Mouse (Mus musculus) olfactory bulb, adult 2 months (tissue): ENCODE data around the gene Vrk1. TPM values are rescaled to one million over a fixed set of nuclear protein-coding genes. Genes with fewer than 3 reads are reported as not detected.
A peak's percentile ranks its signal among the peaks of the same experiment; 100 is the strongest.

ENCODE experiments used
- H3K27ac ChIP-seq: fragments of 200-500 bp; 2 replicates; pipeline ENCODE4 v1.5.1; 2012; ENCODE audit warnings: low read depth, low read length; ENCODE audit not compliant: insufficient read depth
- H3K4me1 ChIP-seq: fragments of 200-500 bp; 2 replicates; pipeline ENCODE4 v1.6.1; 2012; ENCODE audit warnings: low read length; ENCODE audit not compliant: control insufficient read depth, insufficient read depth
- H3K4me3 ChIP-seq: fragments of 200-500 bp; 2 replicates; pipeline ENCODE4 v1.5.1; 2012; ENCODE audit warnings: mild to moderate bottlenecking, low read depth, low read length, moderate library complexity; ENCODE audit not compliant: insufficient read depth
- CTCF ChIP-seq: fragments of 200-500 bp; IDR thresholded peaks from 2 replicates; pipeline ENCODE4 v1.5.1; 2012; ENCODE audit warnings: low read depth, mild to moderate bottlenecking, low read length, moderate library complexity; ENCODE audit not compliant: insufficient read depth
- POLR2A ChIP-seq: fragments of 200-500 bp; IDR thresholded peaks from 2 replicates; pipeline ENCODE4 v1.6.1; 2012; ENCODE audit warnings: mild to moderate bottlenecking, low read depth, low read length, moderate library complexity; ENCODE audit not compliant: insufficient read depth
- WGBS: fragments of 180-500 bp; shearing (Covaris S2); methylation state at CpG from one replicate; pipeline ENCODE4 v1.1.7; 2018; 5-methylcytosine and 5-hydroxymethylcytosine counted together
- polyA plus RNA-seq: library from polyadenylated mRNA; stranded (reverse); fragments of >200 nt; gene quantifications from 2 replicates; pipeline ENCODE4 v1.2.4, GENCODE M21; 2012; ENCODE audit warnings: low replicate concordance; ENCODE audit not compliant: missing spikeins, insufficient read depth, insufficient read length

Vrk1 gene
- polyA plus RNA-seq, 1 experiment: not detected

GRCm38 (mm10) chr12:106016265-106017012 is 6.4 kb downstream of the Vrk1 start:
- Histone ChIP-seq H3K4me3 (no peak overlapping the region), H3K27ac (no peak overlapping the region), H3K4me1 (no peaks in the 10 kb centered on the region)
- TF ChIP-seq POLR2A (no peak), CTCF (no peak)
- WGBS: 73% methylated on average over 12 of the region's 12 CpGs

DNA sequence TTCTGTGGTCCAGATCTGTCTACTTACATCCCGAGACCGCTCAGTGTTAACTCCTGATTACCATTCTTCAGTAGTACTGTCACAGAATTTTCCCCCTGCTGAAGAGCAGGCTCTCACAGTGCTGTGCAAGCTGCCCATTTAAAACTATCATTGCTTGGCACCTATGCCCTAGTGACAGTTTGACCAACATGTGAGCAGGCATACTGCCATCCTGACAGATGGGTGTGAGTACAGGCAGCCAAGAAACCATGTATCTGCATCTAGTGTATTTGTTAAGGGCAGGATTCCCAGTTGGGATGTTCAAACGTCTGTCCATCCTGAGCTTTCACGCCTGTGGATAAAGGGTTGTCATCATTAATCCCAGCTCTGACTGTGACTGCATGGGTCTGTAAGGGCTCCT is 10.0 kb downstream of the Vrk1 start:
- no peaks in the 10 kb centered on the region for H3K4me1 ChIP-seq
- WGBS: 70% methylated on average over 4 of the region's 4 CpGs
- no peak overlapping the region for H3K27ac ChIP-seq
- H3K4me3 ChIP-seq: no peak overlapping the region
- no peak for TF ChIP-seq CTCF
- TF ChIP-seq POLR2A: no peak

GRCm38 (mm10) chr12:106023652-106024051 is 13.6 kb downstream of the Vrk1 start:
- Histone ChIP-seq H3K4me3 (no peak overlapping the region), H3K27ac (no peak overlapping the region), H3K4me1 (peaks cover 3% of the 10 kb centered on the region; the same call in 1 of the 2 replicates)
- no peak for TF ChIP-seq CTCF
- TF ChIP-seq POLR2A: no peak
- WGBS: 93% methylated on average over 9 of the region's 9 CpGs

DNA sequence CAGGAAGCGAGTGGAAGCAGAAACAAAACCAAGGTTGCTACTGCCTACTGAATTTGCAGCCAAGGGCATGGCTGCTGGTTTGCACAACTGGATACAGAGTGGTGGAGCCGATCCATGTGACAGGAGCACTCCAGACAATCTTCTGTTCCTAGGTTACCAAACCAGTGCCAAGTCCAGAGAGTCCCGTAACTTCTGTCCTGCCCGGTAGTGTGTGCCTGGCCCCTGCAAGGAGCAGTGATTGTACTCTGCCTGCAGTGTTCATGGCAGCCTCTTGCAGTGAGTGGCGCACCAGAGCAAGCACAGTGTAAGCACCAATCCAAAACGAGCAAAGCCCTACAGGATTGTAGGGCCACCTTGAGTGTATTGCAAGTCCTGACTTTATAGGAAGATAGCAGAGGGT is 15.4 kb downstream of the Vrk1 start:
- 76% methylated on average over 6 of the region's 6 CpGs for WGBS

DNA sequence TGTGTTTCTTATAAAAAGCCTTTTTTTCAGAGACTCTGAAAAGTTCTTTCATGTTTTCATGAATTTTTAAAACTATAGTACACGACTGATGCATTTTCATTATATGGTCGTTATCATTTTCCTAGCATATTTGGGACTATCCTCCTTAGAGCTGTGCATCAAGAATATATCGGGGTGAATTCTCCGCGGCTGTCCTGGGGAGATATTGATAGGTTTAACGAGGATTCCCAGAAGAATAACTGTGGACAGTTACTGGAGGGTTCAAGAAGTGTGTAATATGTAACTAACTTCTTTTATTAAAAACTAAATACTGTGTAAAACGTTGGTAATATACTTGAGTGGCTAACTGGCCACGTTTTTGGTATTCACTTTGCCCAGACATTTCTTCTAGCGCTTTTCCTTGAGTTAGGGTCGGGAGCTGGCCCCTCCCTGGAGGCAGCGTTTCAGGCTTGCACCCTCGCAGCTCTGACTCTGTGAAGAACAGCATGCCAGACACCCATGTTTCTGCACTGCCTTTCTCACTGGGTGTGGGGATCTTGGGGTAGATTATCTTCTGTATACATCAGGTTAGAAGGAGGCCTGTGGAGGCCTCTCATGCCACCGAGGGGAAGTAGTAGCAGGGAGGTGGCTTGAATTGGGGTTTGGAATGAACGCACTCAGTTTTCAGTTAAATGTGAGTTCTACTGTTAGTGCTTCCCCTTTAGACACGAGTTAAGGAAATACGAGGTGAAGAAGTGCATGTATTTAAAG is 16.5 kb downstream of the Vrk1 start:
- no peak overlapping the region for H3K27ac ChIP-seq
- no peak overlapping the region for H3K4me3 ChIP-seq
- no peak for TF ChIP-seq POLR2A
- TF ChIP-seq CTCF: no peak

More for the DNA sequence above, 15.4 kb downstream of the Vrk1 start:
- TF ChIP-seq POLR2A (no peak), CTCF (no peak)
- Histone ChIP-seq H3K4me3 (no peak overlapping the region), H3K4me1 (peaks cover 13% of the 10 kb centered on the region), H3K27ac (no peak overlapping the region)

DNA sequence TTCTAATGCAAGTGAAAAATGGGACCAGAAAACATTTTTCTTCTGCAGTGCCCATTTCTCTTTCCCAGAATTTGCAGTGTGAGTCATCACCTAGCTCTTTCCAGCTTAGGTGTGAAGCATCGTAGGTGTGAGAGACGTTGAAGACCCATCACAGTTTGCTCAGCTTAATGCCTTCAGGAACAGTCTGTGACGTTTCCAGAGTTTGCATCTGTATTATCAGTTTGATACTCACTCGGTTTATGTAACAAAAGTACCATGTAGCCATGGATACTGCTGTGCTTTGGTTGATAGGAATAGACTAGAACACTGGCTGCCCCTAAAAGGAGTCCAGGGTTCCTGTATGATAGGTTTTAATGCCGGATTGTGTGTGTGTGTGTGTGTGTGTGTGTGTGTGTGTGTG is 17.3 kb downstream of the Vrk1 start:
- Histone ChIP-seq H3K4me1 (peaks cover 16% of the 10 kb centered on the region), H3K4me3 (no peak overlapping the region), H3K27ac (no peak overlapping the region)
- WGBS: 72% methylated on average over 5 of the region's 5 CpGs
- TF ChIP-seq POLR2A (no peak), CTCF (no peak)

More for the DNA sequence above, 16.5 kb downstream of the Vrk1 start:
- WGBS: 84% methylated on average over 16 of the region's 16 CpGs
- H3K4me1 ChIP-seq: peaks cover 13% of the 10 kb centered on the region

GRCm38 (mm10) chr12:106029582-106029981 is 19.6 kb downstream of the Vrk1 start:
- peaks cover 18% of the 10 kb centered on the region for H3K4me1 ChIP-seq
- no peak for TF ChIP-seq POLR2A
- no peak for TF ChIP-seq CTCF
- H3K27ac ChIP-seq: peak overlapping the region; percentile 87
- no peak overlapping the region for H3K4me3 ChIP-seq
- 58% methylated on average over 2 of the region's 2 CpGs for WGBS

DNA sequence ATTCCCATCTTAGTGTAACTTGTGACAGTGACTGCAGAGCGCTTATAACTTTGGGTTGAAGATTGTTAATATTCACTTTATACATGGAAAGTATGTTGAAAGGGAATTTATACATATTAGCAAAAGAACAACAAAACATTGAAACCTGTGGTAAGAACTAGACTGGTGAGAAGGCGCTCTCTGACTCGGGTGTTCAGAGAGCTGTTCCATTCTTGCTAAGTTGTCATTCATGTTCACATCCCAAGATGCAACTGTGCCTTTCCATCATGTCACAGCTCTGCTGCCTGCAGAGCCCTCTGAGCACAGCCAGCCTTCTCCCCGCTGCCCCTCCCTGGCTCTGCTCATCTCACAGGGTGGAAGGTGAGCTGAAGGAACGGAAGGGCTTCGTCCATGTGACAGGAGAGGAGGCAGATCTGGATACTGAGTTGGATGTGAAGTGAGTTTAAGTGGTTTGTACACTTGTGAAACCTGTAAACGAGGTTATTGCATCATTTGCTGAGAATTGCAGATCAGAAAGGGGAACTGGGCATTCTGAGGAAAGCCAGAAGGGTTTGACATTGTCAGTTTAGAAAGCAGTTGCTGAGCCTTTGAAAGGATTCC is 20.2 kb downstream of the Vrk1 start:
- WGBS: 68% methylated on average over 7 of the region's 7 CpGs

DNA sequence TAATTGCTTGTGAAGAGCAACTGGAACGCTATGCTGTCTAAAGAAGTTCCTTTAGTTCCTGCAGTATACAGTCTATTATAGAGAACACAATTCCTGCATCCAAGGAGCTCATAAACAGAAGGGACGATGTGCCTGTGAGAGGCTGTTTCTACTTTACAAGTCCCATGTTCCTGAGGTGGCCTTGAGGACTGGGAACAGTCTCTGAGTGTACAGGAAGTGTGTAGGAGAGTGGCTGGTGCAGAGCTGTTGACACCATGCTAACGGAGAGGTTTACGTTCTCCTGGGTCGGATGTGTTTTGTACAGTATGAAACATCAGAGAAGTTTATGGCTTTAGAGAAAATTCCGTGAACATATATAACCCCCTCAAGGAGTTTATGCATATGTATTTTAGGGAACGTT is 20.8 kb downstream of the Vrk1 start:
- Histone ChIP-seq H3K4me1 (peaks cover 15% of the 10 kb centered on the region), H3K27ac (no peak overlapping the region), H3K4me3 (no peak overlapping the region)
- 75% methylated on average over 7 of the region's 7 CpGs for WGBS
- TF ChIP-seq POLR2A: no peak
- no peak for TF ChIP-seq CTCF

More for the DNA sequence above, 20.2 kb downstream of the Vrk1 start:
- Histone ChIP-seq H3K4me3 (no peak overlapping the region), H3K4me1 (peaks cover 17% of the 10 kb centered on the region), H3K27ac (peak overlapping the region; percentile 87; the same call in 1 of the 2 replicates)
- TF ChIP-seq CTCF: no peak
- no peak for TF ChIP-seq POLR2A
